Mouse (Mus musculus) right cerebral cortex, postnatal 25 days (tissue): ENCODE results near the gene Fbn1.

Source experiments
- DNase-seq: peaks from one replicate; pipeline ENCODE4 v3.0.0; 2022

The Fbn1 gene

DNA sequence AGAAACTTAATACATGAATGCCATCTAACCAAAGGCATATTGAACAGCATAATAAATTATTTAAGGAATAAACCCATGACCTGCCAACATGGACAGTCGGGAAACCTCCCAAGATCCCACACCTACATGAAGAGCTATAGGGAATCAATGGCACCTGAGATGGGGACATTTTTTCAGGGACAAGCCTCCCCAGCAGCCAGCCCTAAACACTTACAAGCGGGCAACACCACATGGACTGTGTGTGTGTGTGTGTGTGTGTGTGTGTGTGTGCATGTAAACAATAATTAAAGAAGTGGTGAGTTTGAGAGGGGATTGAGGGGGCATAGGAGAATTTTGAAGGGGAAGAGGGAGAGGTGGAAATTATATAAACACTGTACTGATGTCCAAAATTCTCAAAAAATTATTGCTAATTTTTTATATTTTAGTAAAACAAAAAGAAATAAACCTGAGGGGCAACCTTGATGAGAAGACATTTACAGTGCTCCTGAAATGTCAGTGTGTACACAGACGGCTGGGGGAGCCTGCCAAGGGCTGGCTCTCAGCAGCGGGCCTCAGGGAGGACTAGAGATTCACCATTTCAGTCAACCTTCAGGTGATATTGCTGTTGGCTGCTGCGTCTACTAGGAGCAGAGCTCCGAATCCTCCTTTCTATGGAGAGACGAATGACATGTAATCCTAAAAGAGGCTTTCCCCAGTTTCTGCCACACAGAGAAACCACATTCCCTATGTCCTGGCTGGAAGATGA lies 121.4 kb downstream of the Fbn1 start:
- DNase-seq, result no peak

DNA sequence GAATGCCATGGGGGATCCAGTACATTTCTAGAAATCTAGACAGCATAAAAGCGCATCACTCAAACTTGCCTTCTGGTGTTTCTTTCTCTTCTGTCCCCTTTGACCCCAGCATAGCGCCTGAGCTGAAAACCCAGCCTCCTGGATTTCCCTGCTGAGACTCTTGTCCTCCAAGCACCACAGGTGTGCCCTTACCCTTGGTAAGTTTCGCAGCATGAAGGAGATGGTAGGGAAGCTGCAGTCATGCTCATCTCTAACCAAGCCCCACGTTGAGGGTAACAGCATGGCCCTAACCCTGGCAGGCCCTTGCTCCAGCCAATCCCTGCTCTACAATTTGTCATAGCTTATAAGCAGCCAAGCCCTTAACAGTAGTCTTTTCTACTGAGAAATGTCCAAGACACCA lies 122.9 kb downstream of the Fbn1 start:
- DNase-seq, result no peak

DNA sequence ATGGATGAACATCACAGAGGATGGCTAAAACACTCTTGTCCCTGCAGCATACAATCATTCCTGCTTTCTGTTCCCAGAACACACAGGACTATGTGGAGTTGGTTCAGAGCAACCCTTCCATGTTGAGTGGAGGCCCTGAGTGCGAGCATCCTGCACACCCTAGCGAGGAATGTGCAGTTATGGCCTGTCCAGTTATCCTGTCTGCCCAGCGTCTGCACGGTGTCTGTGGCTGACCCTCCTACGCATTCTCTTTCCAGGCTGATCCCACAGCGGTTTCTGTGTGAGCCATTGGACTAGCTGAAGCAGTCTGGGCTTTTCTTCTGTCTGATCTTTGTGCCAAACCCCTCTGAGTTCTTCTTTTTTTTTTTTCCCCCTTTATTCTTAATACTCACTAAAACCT lies 123.4 kb downstream of the Fbn1 start:
- DNase-seq, result no peak

DNA sequence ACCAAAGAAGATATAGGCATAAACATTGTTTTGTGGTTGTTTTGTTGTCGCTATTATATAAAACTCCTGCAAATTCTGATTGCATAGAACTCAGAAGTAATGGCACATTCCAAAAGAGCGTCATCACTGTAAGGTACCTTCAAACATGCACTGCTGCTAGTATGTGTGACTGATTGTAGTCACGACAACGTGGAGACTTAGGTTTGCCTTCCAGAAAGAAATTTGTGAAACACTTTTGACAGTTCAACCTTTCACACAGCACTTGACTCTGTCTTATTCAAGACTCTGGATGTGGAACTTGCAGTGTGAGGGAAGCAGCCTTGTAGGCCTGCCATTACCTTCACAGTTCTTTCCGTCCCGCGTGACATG lies 124.5 kb downstream of the Fbn1 start:
- DNase-seq, result no peak

DNA sequence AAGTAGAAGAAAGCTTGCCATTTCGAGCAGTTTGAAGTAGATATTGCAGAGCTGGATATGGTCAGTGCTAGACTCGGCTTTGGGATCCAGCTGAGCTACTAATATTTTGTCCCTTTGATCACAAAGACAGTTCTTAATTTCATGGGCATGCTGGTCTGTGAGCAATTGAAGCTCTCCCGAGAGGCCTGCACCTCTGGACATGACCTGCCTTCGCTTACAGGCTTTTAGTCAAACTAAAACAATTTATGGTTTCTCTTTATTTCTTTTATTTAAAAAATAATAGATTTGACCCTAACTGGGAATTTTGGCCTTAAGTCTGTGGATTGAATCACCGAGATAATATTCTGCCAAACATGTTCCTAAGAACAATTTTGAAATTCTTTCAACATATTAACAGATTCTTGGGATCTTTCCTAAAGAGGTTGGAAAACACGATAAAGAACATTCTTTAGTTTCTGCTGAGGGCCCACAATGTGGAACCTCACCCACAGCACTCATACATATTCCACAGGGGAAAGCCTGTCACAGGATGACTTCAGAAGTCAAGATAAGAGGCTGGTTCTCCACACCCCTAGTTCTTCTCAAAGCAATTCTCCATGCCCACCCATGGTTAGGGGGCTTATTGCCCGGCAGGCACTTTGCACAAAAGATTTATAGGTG lies 125.0 kb downstream of the Fbn1 start:
- no peak for DNase-seq

DNA sequence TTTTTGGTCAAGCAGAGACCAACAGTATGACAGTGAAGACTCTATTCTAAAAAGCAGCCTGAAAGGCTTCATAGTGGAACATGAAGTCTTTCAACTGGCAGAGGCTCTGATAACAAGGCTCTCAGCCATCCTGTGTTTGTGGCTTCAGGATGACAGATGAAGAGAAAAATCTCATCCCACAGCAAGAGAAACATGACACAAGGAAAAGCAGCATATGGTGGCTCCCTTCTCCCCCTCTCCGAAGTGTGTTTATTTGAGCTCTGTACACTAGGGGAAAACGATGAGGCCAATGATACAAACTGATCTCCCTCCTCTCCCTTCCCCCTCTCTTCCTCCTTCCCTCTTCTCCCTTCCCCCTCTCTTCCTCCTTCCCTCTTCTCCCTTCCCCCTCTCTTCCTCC lies 127.7 kb downstream of the Fbn1 start:
- no peak for DNase-seq

DNA sequence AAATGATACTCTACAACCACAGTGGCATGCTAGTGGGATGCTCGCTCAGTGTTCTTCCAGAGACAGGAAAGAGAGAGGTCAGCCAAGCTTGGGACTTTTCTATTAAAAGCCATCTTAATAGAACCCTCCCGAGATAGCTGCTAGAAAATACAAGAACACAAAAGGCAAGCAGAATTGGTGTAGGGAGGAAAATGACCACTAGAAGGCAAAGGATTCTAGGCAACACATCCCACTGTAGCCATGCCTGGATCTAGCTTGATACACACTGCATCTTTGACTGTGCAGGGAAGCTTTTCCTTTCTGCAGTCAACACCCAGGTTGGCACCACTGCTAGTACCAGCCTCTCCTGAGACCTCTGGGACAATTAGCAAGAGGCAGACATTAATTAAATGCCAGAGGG lies 128.6 kb downstream of the Fbn1 start:
- no peak for DNase-seq

DNA sequence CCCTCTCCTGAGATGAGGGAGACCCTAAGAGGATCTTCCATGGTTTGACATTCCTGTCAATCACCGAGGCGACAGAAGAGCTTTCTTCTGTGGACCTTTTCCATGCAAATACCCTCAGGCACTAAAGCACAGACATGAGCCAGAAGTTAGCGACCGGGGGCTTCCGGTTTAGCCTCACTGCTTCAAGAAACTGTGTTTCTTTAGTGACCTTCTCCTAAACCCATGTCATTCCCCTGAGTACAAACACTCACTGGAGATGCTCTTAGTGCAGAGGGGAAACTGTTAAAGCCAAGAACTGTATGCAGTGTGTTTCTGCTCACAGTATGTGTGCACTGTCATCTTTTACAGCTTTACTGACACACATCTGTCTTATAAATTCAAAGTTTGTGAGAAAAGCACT lies 131.9 kb downstream of the Fbn1 start:
- no peak for DNase-seq

DNA sequence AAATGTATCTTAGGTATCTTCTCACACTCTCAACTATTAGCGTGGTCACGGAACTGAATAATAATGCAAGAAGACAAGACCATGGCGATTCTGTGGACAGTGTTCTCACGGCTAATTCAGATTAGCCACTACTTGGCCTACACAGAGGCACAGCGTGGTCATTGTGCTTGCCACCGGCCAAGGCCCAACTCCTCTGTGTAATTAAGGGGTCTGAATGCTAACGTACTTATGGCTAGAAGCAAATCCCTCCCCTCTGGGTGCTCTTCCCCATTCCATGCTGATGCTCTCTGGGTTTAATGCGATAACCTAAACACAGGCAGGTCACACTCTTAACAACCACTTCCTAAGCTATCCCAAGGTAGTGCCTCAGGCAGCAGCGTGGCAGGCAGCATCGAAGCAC lies 132.5 kb downstream of the Fbn1 start:
- DNase-seq, result no peak

DNA sequence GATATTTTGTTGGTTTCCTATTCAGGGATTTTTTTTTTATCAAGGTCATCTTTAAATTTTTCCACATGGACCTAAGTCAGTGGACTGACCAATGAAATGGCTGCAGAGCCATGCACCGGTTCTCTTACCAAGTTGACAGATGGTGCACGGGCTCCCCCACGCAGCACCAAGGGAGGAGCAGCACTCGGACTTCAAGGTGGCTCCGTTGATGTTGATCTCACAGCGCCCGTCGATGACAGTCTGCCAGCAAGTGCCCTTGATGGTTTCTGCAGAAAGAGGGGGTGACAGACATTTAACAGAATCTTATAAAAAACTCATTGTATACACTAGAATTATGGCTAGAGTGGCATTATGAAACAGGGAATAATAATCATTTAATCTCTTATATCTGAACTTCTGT lies 138.1 kb downstream of the Fbn1 start:
- DNase-seq, result no peak

DNA sequence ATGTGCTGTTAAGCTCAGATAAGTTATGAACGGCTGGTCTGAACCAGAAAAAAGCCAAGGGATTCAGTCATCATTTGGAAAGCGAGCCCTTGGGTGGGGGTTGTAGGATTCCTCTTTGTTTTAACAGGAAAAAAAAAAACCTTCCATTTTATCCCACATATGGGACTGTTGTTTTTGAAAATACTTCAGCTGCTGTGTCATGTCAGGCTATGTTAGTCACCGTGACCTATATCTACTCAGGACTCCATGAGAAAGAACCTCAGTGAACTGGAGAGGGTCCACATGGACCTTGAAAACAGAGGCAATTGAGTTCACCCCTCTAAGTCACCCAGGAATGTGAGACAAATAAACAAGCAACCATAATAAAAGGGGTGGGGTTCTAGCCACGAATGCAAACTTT lies 139.2 kb downstream of the Fbn1 start:
- no peak for DNase-seq

DNA sequence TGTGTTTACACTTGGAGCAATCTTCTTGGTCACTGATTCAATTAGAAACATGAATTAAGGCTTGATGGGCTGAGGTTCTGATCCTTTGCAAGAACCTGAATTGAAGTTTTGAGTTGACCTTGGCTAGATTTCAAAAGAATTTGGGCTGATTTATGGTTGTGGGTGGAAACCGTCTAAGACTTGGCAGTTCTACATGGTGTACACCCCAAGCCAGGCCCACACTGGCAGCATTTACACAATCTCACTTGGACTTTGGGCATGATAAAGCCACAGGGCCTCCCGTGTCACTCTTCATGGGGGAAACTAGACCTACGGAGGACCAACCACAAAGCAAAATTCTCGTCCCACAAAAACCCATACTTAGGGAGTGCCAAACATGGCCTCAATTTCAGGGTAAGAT lies 146.1 kb downstream of the Fbn1 start:
- no peak for DNase-seq

DNA sequence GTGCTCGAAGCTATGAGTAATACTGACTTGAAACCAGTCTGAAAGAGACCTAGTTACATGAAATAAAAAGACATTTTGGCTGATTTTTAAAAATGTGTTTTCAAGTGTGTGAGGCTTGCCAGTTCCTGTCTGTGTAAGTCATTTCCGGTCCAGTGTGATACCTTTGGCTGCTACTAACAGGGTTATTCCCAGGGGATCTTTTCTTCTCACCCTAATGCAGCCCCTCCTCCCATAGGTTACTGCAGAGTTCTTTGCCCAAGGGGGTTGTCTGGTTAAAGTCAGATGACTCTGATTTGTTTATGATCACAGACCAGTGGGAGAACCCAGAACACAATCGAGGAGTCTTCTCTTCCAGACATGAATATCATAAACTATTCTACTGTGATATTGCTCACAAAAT lies 151.3 kb downstream of the Fbn1 start:
- no peak for DNase-seq

DNA sequence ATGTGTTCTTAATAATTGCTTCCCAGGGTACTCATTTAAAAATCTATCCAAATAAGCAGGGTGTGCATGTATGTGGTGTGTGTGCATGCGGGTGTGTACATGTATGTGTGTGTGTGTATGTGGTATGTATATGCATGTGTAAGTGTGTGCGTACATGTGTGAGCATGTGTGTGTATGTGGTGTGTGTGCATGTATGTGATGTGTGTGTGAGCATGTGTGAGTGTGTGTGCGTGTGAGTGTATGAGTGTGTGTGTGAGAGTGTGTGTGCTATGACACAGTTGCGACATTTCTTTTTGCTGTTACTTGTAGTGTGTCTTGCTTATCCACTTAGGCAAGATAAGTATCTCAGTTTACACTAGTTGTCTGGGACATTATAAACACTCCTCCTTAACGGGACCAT lies 151.7 kb downstream of the Fbn1 start:
- no peak for DNase-seq

DNA sequence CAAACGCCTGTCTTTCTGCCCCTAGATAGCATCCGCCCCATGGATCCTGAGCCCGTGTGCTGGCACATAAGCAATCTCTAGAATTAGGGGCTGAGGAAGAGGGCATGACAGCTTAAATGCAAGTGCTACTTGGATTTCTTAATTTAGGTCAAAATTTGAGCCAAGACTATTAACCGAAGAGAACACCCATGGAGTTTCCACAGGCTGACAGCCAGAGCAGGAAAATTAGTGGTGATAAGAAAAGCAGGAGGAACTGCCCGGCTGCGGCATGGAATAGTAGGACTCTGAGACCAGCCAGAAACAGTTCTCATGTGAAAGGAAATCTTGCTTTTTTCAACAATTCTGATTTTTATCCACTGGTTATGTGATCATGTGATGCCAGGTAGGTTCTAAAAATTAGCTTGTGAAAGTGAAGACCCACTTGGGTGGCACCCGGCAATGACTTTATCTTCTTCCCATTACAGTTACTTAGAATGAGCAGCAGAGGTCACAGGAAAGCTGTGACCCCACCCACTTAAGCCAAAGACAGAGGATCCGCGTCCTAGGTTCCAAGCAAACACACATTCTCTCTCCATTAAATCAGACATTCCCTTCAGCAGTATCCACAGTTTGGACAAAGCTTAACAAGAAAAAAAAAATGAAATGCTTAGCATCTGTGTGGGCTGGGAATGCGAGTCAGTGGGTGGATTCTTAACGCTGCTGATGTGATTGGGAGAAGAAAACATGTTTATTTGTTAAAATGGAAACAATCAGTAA lies 152.4 kb downstream of the Fbn1 start:
- no peak for DNase-seq

DNA sequence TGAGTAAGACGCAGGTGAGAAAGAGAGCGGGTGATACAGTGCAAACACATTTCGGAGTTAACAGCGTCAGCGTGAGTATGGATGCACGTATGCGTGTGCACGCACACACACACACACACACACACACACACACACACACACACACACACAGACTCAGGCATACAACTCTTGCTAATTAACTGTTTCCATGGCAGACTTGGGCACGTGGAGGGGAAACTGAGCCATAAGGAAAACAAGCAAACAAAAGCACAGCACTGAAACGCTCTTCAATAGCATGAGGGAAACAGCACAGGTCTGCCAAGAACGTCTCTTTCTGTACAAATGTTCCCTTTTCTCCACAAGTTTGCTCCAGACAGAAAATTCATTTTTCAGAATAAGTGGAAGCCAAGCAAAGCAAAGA lies 153.2 kb downstream of the Fbn1 start:
- no peak for DNase-seq

DNA sequence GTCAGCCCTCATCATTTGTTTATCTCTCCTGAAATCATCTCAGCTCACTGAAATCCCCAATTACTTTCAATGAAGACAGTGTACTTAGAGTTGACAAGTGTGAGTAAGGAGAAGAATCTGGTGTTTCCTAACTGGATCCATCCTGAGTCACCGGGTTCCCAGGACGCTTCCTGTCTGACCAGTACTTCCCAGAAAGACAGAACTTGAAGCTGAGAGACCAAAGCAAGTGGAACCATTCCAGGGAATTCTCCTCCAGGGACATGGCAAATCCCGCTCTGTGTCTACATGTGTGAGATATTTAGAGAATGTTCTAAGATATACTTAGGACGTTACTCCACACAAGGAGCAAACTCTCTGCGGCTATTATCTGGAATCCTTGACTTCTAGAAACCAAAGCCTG lies 158.6 kb downstream of the Fbn1 start:
- no peak for DNase-seq

DNA sequence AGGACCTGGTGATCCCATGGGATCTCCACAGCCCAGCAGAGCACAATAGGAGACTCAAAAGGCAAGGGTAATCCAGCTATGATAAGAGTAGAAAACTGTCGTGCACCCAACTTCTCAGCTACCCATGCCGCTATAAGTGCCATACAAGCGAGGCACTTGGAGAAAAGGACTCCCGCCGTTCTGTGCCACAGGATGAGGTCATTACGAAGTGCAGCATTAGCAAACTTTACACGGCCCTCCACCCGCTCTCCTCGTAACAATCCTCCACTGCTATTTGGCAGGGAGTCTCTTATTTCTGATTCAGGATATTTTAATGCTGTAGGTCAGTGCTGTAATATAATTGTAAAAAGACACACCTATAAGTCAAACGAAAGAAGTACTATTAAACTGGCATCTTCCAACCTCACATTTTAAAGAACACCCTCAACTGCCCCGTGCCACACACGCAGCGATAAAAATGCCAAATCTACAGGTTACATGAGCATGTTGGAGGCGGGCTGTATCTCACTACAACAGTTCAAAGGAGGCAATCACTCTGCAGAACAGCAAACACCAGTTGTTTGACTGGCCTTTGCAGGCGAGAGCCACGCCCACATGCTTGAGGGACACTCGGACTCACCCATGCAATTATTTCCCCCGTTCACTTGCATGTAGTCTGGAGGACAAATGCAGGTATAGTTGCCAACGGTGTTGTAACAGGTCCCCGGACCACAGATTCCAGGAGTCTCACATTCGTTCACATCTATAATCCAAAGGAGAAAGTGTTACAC lies 165.4 kb downstream of the Fbn1 start:
- no peak for DNase-seq

DNA sequence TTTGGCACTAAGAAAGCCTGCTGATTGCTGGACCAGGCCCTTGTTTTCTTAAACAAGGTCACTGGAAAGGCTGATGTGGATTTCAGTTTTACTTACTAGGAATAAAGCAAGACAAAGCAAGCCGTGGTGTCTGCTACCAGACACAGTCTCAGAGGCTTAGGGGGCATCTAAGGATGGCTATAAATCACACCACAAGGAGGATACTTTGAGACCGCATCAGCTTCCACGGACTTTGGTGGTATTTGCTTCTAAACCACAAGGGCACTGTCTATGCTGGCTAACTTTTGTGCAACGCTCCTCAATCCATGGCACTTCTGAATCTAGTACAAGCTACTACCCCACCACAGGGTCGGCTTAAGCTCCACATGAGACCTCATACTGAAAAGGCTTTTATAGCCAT lies 167.4 kb downstream of the Fbn1 start:
- no peak for DNase-seq

DNA sequence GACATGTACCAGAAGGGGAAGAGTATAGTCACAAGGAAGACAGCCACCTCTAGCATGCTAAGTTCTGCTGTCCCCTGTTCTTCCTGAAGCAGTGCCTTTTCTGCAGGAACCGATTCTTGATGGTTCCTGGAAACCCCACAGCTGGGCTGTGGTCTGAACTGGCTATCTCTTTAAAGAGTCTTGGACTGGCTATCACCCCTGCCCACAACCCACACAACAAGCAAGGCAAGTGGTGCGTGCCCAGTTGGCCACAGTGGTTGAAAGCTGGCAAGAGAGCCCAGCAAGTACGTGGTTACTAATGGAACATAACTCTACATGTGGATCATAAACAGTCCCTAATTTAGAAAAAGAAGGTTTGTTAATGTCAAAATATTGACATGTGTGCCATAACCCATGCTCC lies 170.6 kb downstream of the Fbn1 start:
- DNase-seq, result no peak

DNA sequence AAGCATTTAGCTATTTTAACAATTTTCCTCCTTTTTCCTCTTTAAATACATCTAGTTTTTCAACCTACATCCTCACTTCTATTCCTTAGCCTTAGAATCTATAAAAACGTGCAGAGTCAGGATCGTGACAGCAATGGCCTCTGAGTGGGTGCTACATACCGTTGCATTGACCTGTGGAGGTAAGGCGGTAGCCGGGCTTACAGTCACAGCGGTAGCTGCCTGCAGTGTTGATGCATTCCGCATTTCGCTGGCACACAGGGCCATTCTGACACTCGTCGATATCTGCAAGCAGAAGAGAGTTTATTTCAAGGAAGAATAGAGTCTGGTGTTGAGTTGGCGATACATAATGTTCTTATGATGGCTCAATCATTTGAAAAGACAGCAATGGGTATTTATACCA lies 172.6 kb downstream of the Fbn1 start:
- DNase-seq, result no peak

DNA sequence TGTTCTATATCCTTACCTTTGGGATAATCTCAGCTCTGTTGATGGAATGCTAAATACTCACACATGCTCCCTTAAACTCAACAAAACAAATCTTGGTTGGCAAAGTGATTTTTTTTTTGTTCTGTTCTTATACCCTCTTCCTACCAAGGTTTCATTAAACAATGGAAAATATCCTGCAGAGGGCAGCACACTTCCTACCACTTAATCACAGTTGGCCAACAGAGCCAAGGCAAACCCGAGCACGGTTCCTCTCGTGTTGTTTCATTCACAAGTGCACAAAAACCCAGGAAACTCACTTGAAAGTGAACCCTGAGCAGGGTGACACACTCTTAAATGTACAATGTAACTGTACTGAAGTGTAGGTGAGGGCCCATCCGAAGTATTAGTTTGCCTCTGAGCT lies 173.6 kb downstream of the Fbn1 start:
- no peak for DNase-seq

DNA sequence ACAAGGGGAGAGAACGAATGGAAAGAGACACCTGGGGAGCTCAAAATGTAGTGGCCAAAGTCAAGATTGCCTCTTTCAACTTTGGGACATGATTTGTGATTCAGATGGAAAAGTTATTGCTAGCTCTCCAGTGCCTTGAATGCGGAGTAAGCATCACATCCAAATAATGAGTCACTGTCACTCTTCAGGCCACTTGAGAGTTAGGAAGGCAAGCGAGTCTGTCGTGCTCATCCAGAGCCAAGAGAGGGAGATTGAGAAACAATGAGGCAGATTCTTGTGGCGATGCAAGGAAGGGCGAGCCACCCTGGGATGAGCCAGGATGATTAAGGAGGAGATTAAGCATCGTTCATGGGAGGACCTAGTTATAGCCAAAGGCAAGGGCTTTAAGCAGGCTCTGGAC lies 176.2 kb downstream of the Fbn1 start:
- no peak for DNase-seq

DNA sequence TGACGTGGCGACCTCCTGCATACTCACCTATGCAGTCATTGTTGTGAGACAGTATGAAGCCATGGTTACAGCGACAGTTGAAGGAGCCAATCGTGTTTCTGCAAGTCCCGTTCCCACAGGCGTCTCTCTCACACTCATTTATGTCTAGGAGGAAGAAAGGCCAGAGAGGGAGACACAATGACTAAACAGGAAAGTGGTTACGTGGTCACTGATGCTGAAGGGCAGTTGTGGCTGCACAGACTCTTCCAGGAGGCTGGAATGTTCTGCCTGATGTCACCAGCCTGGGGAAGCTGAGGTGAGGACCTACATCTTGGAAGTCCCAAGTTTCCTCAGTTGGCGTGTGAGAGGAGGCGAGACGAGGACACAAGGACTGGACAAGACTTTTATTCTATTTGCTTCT lies 177.3 kb downstream of the Fbn1 start:
- DNase-seq, result no peak
